Mouse (Mus musculus) G1E (cell line): ENCODE results near the gene Tm4sf5. TPM values are rescaled to one million over a fixed set of nuclear protein-coding genes. Genes with fewer than 3 reads are reported as not detected.

Experiments used
- ATAC-seq: 2 replicates; pipeline ENCODE4 v1.8.0; 2016; ENCODE audit warnings: mild to moderate bottlenecking; ENCODE audit not compliant: insufficient number of reproducible peaks, poor library complexity, low FRiP score, severe bottlenecking; ENCODE audit errors: extremely low read depth
- DNase-seq: peaks from one replicate; pipeline ENCODE4 v3.0.0; 2012; ENCODE audit warnings: low spot score
- H3K27me3 ChIP-seq: 2 replicates; pipeline ENCODE4 v1.6.1; 2012; ENCODE audit warnings: mild to moderate bottlenecking, low read length, inconsistent platforms; ENCODE audit not compliant: insufficient read depth
- H3K36me3 ChIP-seq: replicated peaks from 2 replicates; pipeline ENCODE3; 2012; ENCODE audit warnings: mild to moderate bottlenecking, inconsistent platforms
- H3K4me1 ChIP-seq: 2 replicates; pipeline ENCODE4 v1.6.1; 2012; ENCODE audit warnings: low read depth, low read length, inconsistent platforms, mixed read lengths; ENCODE audit not compliant: insufficient read depth
- H3K4me3 ChIP-seq: 2 replicates; pipeline ENCODE4 v1.5.1; 2012; ENCODE audit warnings: low read depth, mild to moderate bottlenecking, inconsistent platforms, low read length, moderate library complexity, mixed read lengths
- H3K9me3 ChIP-seq: replicated peaks from 2 replicates; pipeline ENCODE4 v1.6.1; 2012; ENCODE audit warnings: inconsistent platforms
- CTCF ChIP-seq: IDR thresholded peaks from 2 replicates; pipeline ENCODE4 v1.5.1; 2012; ENCODE audit warnings: low read depth, low read length, inconsistent platforms, mixed read lengths
- GATA1 ChIP-seq: IDR thresholded peaks from 2 replicates; pipeline ENCODE4 v1.6.1; 2012; ENCODE audit warnings: borderline replicate concordance, low read length, inconsistent platforms, mixed read lengths
- GATA2 ChIP-seq: IDR thresholded peaks from 2 replicates; pipeline ENCODE4 v1.6.1; 2012; ENCODE audit warnings: low read depth, low read length, inconsistent platforms, borderline replicate concordance
- POLR2AphosphoS5 ChIP-seq: IDR thresholded peaks from 2 replicates; pipeline ENCODE4 v1.6.1; 2012; ENCODE audit warnings: low read depth, low read length, inconsistent platforms; ENCODE audit not compliant: insufficient replicate concordance
- TAL1 ChIP-seq: conservative IDR thresholded peaks from 2 replicates; pipeline ENCODE4 v1.6.1; 2012; ENCODE audit warnings: low read depth, low read length, inconsistent platforms, mixed read lengths
- polyA plus RNA-seq: library from polyadenylated mRNA; stranded (reverse); fragments of >175 nt; gene quantifications from 2 replicates; pipeline ENCODE4 v1.2.3, GENCODE M21; 2012
- total RNA-seq, 2 experiments: library from RNA; stranded (forward) in 1 of 2; stranded (reverse) in 1 of 2; fragments of 200-1000 nt in 1 of 2; fragments of >200 nt in 1 of 2; fragmentation: Nextera tagmentation in 1 of 2; gene quantifications; 2 replicates each; pipeline ENCODE4 v1.2.3; 2014 to 2017

Tm4sf5 gene
- total RNA-seq (2014; fragmentation: Nextera tagmentation) (not detected in 2 replicates), total RNA-seq (2017) (not detected in 2 replicates), polyA plus RNA-seq (not detected in 2 replicates)

DNA sequence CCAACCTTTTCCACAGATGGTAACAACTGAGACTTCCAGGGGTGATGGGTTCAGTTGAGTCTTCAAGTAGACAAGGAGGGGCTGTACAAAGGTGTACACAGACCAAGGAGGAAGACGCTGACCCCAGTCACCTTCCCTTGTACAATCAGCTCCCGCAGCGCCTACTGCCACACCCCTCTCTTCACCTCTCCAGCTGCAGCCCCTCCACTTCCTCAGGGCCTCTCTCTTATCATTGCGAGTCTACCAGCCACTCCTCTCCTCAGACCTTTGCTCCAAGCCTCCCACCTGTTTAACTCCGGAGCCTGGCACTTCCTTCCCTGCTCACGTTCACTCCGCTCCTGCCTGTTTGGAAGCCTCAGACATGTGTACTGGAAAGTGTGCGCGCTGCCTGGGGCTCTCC is at the start of gene Tm4sf5:
Gene Tm4sf5 (plus strand): TSS at position 275 of the 400 bp plus-strand sequence.
- H3K4me1 ChIP-seq, result peaks cover 13% of the 10 kb centered on the region
- peaks cover 42% of the 10 kb centered on the region for H3K27me3 ChIP-seq
- ATAC-seq (no peak), DNase-seq (no peak)
- H3K36me3 ChIP-seq, result no peaks in the 10 kb centered on the region
- no peaks in the 10 kb centered on the region for H3K9me3 ChIP-seq
- H3K4me3 ChIP-seq, result no peak within 1 kb of the TSS
- TF ChIP-seq GATA1, result no peak
- TF ChIP-seq GATA2, result no peak
- no peak for TF ChIP-seq TAL1
- TF ChIP-seq POLR2AphosphoS5, result no peak
- no peak for TF ChIP-seq CTCF

DNA sequence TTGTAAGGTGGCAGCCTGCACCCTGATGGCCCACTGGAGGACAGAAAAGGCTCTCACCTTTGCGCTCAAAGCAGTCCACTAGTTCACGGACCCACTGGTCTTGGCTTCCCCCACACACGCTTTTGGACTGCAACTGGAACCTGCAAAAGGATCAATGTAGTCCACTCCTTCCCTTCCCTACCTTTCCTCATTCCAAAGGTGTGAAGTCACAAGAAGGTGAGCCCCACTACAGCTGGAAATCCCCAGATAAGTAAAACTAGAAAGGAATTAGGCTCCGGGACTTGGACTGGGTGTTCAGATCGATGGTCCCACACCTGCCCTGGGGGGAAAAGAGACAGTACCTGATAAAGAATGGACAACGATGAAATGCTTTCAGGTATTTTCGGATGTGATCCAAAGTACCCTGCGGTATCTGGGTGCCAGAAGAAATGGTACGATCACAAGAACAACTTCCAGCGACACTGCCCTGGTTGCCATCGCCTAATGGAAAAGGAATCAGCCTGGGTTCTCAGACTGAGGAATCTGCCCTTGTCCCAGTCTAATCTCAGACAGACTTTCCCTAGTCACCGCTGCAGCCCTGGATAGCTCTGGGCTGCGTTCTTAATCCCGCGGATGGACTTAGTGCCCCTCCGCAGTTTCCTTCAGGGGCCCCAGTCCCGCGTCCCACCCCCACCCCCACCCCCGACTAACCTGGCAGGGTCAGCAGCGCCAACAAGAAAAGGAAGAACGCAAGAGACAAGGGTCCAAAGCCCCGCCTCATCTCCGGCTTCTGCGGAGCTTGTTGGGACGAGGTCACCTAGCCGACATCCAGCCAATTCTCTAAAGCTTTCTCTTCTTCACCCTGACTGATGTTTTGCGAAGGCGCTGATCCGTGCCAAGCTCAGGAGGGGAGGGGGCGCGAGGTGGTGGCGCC is 46.1 kb upstream of the Tm4sf5 start, which contains the start of gene Zmynd15:
Gene Zmynd15 (plus strand): TSS at position 746 of the 913 bp plus-strand sequence.
- H3K27me3 ChIP-seq, result peaks cover 19% of the 10 kb centered on the region; the same call in 1 of the 2 replicates

DNA sequence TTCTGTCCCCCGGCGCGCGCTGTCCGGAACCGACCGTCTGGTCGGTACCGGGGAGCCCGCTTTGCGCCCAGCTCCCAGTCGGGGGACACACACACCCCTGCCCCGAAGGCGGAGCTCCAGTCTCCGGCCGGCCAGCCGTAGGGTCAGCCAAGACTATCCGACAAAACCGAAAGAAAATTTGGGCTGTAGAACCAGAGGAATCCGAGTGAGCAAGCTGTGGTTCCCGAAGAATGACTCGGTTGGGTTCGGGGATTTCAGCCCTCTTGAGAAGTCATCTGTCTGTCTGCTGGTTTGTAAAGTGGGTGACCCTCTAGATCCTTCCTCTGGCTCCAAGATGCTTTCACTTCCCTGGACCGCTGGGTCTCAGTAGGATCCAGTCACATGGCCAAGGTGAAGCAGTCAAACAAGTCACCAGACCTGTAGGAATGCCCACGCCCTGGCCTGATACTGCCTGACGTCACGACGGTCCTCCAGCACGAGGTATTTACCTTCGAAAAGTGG is 45.4 kb upstream of the Tm4sf5 start, which contains the start of gene Cxcl16:
Gene Cxcl16 (minus strand): TSS at position 384 of the 501 bp plus-strand sequence.
- peaks cover 6% of the 10 kb centered on the region for H3K4me1 ChIP-seq
- no peaks in the 10 kb centered on the region for H3K9me3 ChIP-seq
- H3K4me3 ChIP-seq, result no peak within 1 kb of the TSS
- no peak for TF ChIP-seq GATA2
- peaks cover 25% of the 10 kb centered on the region; the same call in 1 of the 2 replicates for H3K27me3 ChIP-seq
- H3K36me3 ChIP-seq, result peaks cover 10% of the 10 kb centered on the region
- ATAC-seq (no peak), DNase-seq (no peak)

More for the DNA sequence above, 46.1 kb upstream of the Tm4sf5 start, which contains the start of gene Zmynd15:
- peaks cover 13% of the 10 kb centered on the region for H3K36me3 ChIP-seq
- TF ChIP-seq CTCF, result no peak
- TF ChIP-seq GATA2, result no peak
- no peak for TF ChIP-seq GATA1
- no peak for TF ChIP-seq POLR2AphosphoS5
- TF ChIP-seq TAL1, result no peak
- ATAC-seq, result no peak
- DNase-seq, result no peak
- H3K9me3 ChIP-seq, result no peaks in the 10 kb centered on the region
- no peak within 1 kb of the TSS for H3K4me3 ChIP-seq
- peaks cover 6% of the 10 kb centered on the region for H3K4me1 ChIP-seq

DNA sequence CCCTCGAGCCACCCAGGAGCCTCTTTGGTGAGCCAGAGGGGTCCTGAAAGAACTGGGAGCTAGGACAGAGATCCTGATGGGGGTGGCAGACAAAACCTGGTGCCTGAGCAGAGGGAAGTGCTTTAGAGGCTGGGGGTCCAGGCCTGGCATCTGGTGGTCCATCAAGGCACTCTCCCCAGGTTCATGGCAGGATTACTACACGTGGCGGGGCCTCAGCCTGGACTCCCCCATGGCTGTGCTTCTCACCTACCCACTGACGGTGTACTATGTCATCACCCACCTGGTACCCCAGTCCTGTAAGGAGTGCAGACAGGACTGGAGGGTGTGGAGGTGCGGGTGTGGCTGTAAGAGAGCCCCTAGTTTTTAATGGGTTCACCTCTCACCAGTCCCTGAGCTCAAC is 41.1 kb upstream of the Tm4sf5 start:
- TF ChIP-seq TAL1 (no peak), CTCF (no peak), GATA1 (no peak), GATA2 (no peak), POLR2AphosphoS5 (no peak)
- DNase-seq, result no peak
- H3K4me3 ChIP-seq, result no peak overlapping the region
- no peaks in the 10 kb centered on the region for H3K9me3 ChIP-seq
- peaks cover 44% of the 10 kb centered on the region for H3K27me3 ChIP-seq
- ATAC-seq, result no peak
- H3K4me1 ChIP-seq, result peaks cover 3% of the 10 kb centered on the region; the same call in 1 of the 2 replicates
- no peaks in the 10 kb centered on the region for H3K36me3 ChIP-seq

DNA sequence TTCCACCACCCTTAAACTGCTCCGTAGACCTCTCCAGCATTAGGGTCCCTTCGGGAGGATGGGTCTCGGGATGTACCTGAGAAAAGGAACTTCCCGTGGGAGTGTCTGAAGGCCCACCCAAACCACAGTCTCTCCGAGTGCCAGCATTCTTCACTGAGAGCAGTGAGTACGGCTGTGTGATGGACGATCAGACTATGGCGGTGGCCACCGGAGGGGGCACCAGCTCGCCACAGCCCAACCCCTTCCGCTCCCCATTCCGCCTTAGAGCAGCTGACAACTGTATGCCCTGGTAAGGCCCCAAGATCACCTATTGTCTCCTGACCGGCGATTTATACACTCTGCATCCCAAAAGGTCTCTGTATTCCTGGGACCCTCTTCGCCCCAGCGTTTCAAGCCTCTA is 39.8 kb upstream of the Tm4sf5 start:
- no peak for DNase-seq
- Histone ChIP-seq H3K4me1 (no peaks in the 10 kb centered on the region), H3K4me3 (no peak overlapping the region), H3K9me3 (no peaks in the 10 kb centered on the region), H3K36me3 (no peaks in the 10 kb centered on the region), H3K27me3 (peaks cover 41% of the 10 kb centered on the region)
- TF ChIP-seq GATA1, result no peak
- TF ChIP-seq POLR2AphosphoS5, result no peak
- no peak for TF ChIP-seq TAL1
- no peak for TF ChIP-seq GATA2
- no peak for TF ChIP-seq CTCF
- no peak for ATAC-seq

DNA sequence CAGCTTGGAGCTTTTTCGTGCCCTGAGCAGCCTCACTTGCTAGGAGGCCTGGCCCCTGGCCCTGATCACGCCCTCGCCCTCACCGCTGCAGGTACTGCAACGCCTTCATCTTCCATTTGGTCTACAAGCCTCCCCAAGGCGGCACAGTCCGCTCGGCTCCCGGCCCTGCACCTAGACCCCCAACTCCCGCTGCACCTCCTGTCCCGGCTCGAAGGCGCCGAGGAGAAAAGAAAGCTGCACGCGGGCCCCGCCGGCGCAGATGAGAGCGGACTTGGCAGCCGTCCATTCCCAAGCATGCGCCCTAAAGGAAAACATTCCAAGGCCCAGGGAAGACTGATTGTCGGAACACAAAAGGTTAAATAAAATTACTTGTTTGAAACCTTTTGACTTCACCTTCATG is 39.2 kb upstream of the Tm4sf5 start:
- DNase-seq (no peak), ATAC-seq (no peak)
- H3K36me3 ChIP-seq, result no peaks in the 10 kb centered on the region
- TF ChIP-seq POLR2AphosphoS5 (no peak), CTCF (no peak), GATA2 (no peak), GATA1 (no peak), TAL1 (no peak)
- peaks cover 37% of the 10 kb centered on the region for H3K27me3 ChIP-seq
- H3K4me1 ChIP-seq, result no peaks in the 10 kb centered on the region
- H3K9me3 ChIP-seq, result no peaks in the 10 kb centered on the region
- H3K4me3 ChIP-seq, result no peak overlapping the region
